11 mouse cellular contexts compared by ENCODE assay signal in genomic region chr15:77368818-77369320, GRCm38 (mm10). TPM values are rescaled to one million over a fixed set of nuclear protein-coding genes. Genes with fewer than 3 reads are reported as not detected.
DNase-seq lines count a peak whose midpoint lies in the region; ATAC-seq and TF ChIP-seq lines count a peak whose summit lies in the region.
"Had no signal": no experiment of that assay in that cellular context is flagged by ENCODE, and none has a peak within 500 bp of the region (broad histone marks: within the 10 kb centered on the region; RNA-seq: fewer than 3 reads in every experiment).

No protein-coding gene starts in this region.

- TF ChIP-seq EP300 in lung, postnatal 0 days (IDR thresholded peaks at IDR 0.05), result no peak

- intact Hi-C loops in heart, postnatal 36 days (cut with DNase I), result no loop called here

- H3K4me3 ChIP-seq in heart, embryonic 11.5 days (ENCODE audit: low read depth, low read length), result no peak overlapping the region
- H3K4me3 ChIP-seq in lung, postnatal 0 days (ENCODE audit: low read depth, low read length), result no peak overlapping the region
- H3K4me3 ChIP-seq in intestine, embryonic 15.5 days (replicated peaks), result no peak overlapping the region
- H3K4me3 ChIP-seq in stomach, embryonic 15.5 days (replicated peaks), result no peak overlapping the region
- H3K4me3 ChIP-seq: liver, embryonic 12.5 days had no signal

- no peak for TF ChIP-seq CTCF in lung, postnatal 0 days (IDR thresholded peaks at IDR 0.05)

- no peaks in the 10 kb centered on the region; the same call in 1 of the 2 replicates for H3K27me3 ChIP-seq in heart, embryonic 11.5 days (ENCODE audit: control insufficient read depth, insufficient read depth, low read length)
- H3K27me3 ChIP-seq in lung, postnatal 0 days (replicated peaks; ENCODE audit: insufficient read depth, low read length), result no peaks in the 10 kb centered on the region
- no peaks in the 10 kb centered on the region for H3K27me3 ChIP-seq in intestine, embryonic 15.5 days (replicated peaks)
- H3K27me3 ChIP-seq in stomach, embryonic 15.5 days (replicated peaks), result no peaks in the 10 kb centered on the region

- peaks cover 11% of the 10 kb centered on the region; the same call in 1 of the 2 replicates for H3K4me1 ChIP-seq in heart, embryonic 11.5 days (ENCODE audit: control insufficient read depth, insufficient read depth, low read length)
- H3K4me1 ChIP-seq in lung, postnatal 0 days (ENCODE audit: insufficient read depth, low read depth, low read length), result peaks cover 3% of the 10 kb centered on the region
- peaks cover 19% of the 10 kb centered on the region for H3K4me1 ChIP-seq in intestine, embryonic 15.5 days (replicated peaks)
- H3K4me1 ChIP-seq in stomach, embryonic 15.5 days, result peaks cover 25% of the 10 kb centered on the region

- DNase-seq in heart, postnatal 36 days, result no peak
- peak; percentile 12 for DNase-seq in lung, postnatal 0 days (ENCODE audit: low spot score)
- no peak for DNase-seq in lung, postnatal 36 days
- DNase-seq in layer of hippocampus, postnatal 14 days (ENCODE audit: low spot score in 2 of 2), result no peak

- H3K4me2 ChIP-seq in heart, embryonic 11.5 days, result no peak overlapping the region
- no peak overlapping the region for H3K4me2 ChIP-seq in lung, postnatal 0 days (replicated peaks; ENCODE audit: low read depth, low read length)
- H3K4me2 ChIP-seq in intestine, embryonic 15.5 days (replicated peaks), result 0 out of 2 replicates have a peak overlapping the region, but pooled peaks have one; percentile 49
- H3K4me2 ChIP-seq in stomach, embryonic 15.5 days, result 0 out of 2 replicates have a peak overlapping the region, but pooled peaks have one; percentile 42

- H3K9ac ChIP-seq in heart, embryonic 11.5 days (ENCODE audit: low read depth, low read length), result peak overlapping the region; percentile 66; the same call in 1 of the 2 replicates
- H3K9ac ChIP-seq in lung, postnatal 0 days (replicated peaks; ENCODE audit: low read depth), result no peak overlapping the region
- H3K9ac ChIP-seq in intestine, embryonic 15.5 days, result no peak overlapping the region
- H3K9ac ChIP-seq in stomach, embryonic 15.5 days, result no peak overlapping the region
- H3K9ac ChIP-seq: liver, embryonic 12.5 days had no signal

- H3K27ac ChIP-seq in heart, embryonic 11.5 days (ENCODE audit: low read depth, low read length), result no peak overlapping the region
- H3K27ac ChIP-seq in lung, postnatal 0 days (ENCODE audit: low read length), result no peak overlapping the region
- no peak overlapping the region for H3K27ac ChIP-seq in intestine, embryonic 15.5 days
- no peak overlapping the region for H3K27ac ChIP-seq in stomach, embryonic 15.5 days
- H3K27ac ChIP-seq: liver, embryonic 12.5 days had no signal

- no peaks in the 10 kb centered on the region for H3K9me3 ChIP-seq in heart, embryonic 11.5 days (replicated peaks; ENCODE audit: control insufficient read depth, low read length)
- H3K9me3 ChIP-seq in lung, postnatal 0 days (ENCODE audit: low read length), result no peaks in the 10 kb centered on the region
- no peaks in the 10 kb centered on the region for H3K9me3 ChIP-seq in intestine, embryonic 15.5 days
- no peaks in the 10 kb centered on the region for H3K9me3 ChIP-seq in stomach, embryonic 15.5 days
- H3K9me3 ChIP-seq: G1E; liver, embryonic 12.5 days had no signal

- no peaks in the 10 kb centered on the region for H3K36me3 ChIP-seq in heart, embryonic 11.5 days (ENCODE audit: control insufficient read depth, insufficient read depth, low read length)
- no peaks in the 10 kb centered on the region for H3K36me3 ChIP-seq in lung, postnatal 0 days (ENCODE audit: insufficient read depth, low read length)
- H3K36me3 ChIP-seq in intestine, embryonic 15.5 days, result no peaks in the 10 kb centered on the region
- H3K36me3 ChIP-seq in stomach, embryonic 15.5 days, result no peaks in the 10 kb centered on the region
- H3K36me3 ChIP-seq: G1E; liver, embryonic 12.5 days had no signal

- ATAC-seq in heart, embryonic 11.5 days (replicated peaks; ENCODE audit: insufficient number of reproducible peaks, low FRiP score, low TSS enrichment), result 0 out of 2 replicates have a peak, but pooled peaks have one; percentile 28
- no peak for ATAC-seq in lung, postnatal 0 days
- ATAC-seq in intestine, embryonic 15.5 days, result no peak; the same call in 1 of the 2 replicates
- ATAC-seq in stomach, embryonic 15.5 days (ENCODE audit: insufficient read depth, low FRiP score, low read depth), result 0 out of 2 replicates have a peak, but pooled peaks have one; percentile 25
- ATAC-seq: liver, embryonic 12.5 days had no signal

- 81% methylated on average over 12 of the region's 12 CpGs for WGBS in heart, embryonic 11.5 days (ENCODE audit: insufficient replicate concordance)
- WGBS in lung, postnatal 0 days, result 63% methylated on average over 12 of the region's 12 CpGs
- WGBS in intestine, embryonic 15.5 days, result 75% methylated on average over 12 of the region's 12 CpGs
- WGBS in stomach, embryonic 15.5 days, result 75% methylated on average over 12 of the region's 12 CpGs

RNA-seq across cellular contexts. Expression of gene Apol7a, which starts 30.0 kb away (rescaled TPM):
- polyA plus RNA-seq in heart, embryonic 11.5 days (2014; fragmentation: Nextera tagmentation; extraction: Ambion mirVana), result 0.13 TPM in 1 of 2 replicates, not detected in the other
- total RNA-seq in heart, postnatal 36 days (2021), result under 1 TPM; 0.11 to 0.17 TPM
- 0.33 and 0.37 TPM in 2 replicates for polyA plus RNA-seq in lung, postnatal 0 days (2015; fragmentation: Nextera tagmentation; extraction: Ambion mirVana)
- 7.8 TPM in 2 replicates for polyA plus RNA-seq in intestine, embryonic 15.5 days (2015; fragmentation: Nextera tagmentation; extraction: Ambion mirVana)
- 4.6 and 4.9 TPM in 2 replicates for polyA plus RNA-seq in stomach, embryonic 15.5 days (2015; fragmentation: Nextera tagmentation; extraction: Ambion mirVana)
- not detected for total RNA-seq in layer of hippocampus, postnatal 14 days (2021)
- polyA plus RNA-seq: G1E; inflammation-experienced regulatory T-cells, adult 6 months; thymus, postnatal 0 days had no signal

RNA-seq across cellular contexts. Expression of gene Apol9a, which starts 42.1 kb away (rescaled TPM):
- 0.23 and 0.52 TPM in 2 replicates for polyA plus RNA-seq in heart, embryonic 11.5 days (2014; fragmentation: Nextera tagmentation; extraction: Ambion mirVana)
- under 1 TPM in 1 of 2 experiments, not detected in 1; 0.27 TPM for total RNA-seq in heart, postnatal 36 days (2021)
- 0.43 and 0.47 TPM in 2 replicates for polyA plus RNA-seq in lung, postnatal 0 days (2015; fragmentation: Nextera tagmentation; extraction: Ambion mirVana)
- polyA plus RNA-seq in intestine, embryonic 15.5 days (2015; fragmentation: Nextera tagmentation; extraction: Ambion mirVana), result 0.39 and 0.40 TPM in 2 replicates
- 0.14 and 0.27 TPM in 2 replicates for polyA plus RNA-seq in stomach, embryonic 15.5 days (2015; fragmentation: Nextera tagmentation; extraction: Ambion mirVana)
- total RNA-seq in layer of hippocampus, postnatal 14 days (2021), result not detected
- polyA plus RNA-seq: G1E; liver, embryonic 12.5 days had no signal

Comparison
In these comparisons a context has a peak if more than half of its experiments do, and no peak if none do; other contexts are left out.
1. ATAC-seq: peak in heart, embryonic 11.5 days (single experiment) and stomach, embryonic 15.5 days (single experiment); none in lung, postnatal 0 days (single experiment) and intestine, embryonic 15.5 days (single experiment).
2. H3K4me2 ChIP-seq: peak in intestine, embryonic 15.5 days (single experiment) and stomach, embryonic 15.5 days (single experiment); none in heart, embryonic 11.5 days (single experiment) and lung, postnatal 0 days (single experiment).